Mouse (Mus musculus) liver, embryonic 14.5 days (tissue): ENCODE data around the gene Dnajb6. TPM values are rescaled to one million over a fixed set of nuclear protein-coding genes. Genes with fewer than 3 reads are reported as not detected.
"Not testable (repeated sequence)": the region's sequence is repeated elsewhere in the genome, so short reads cannot be mapped to it uniquely, and the experiment has no call there.

Source experiments
- ATAC-seq: fragments of 200-750 bp; cut with Nextera tagmentation; 2 replicates; pipeline ENCODE4 v1.8.0; 2017; ENCODE audit warnings: moderate number of reproducible peaks, mild to moderate bottlenecking, moderate library complexity; ENCODE audit not compliant: insufficient read depth
- DNase-seq, 3 experiments: peaks; one replicate each; pipeline ENCODE4 v3.0.0-alpha.2; 2012 to 2013; ENCODE audit warnings: low read depth in 3 of 3, low spot score in 3 of 3
- H3K27ac ChIP-seq: fragments of 300-500 bp; sonication (generic); 2 replicates; pipeline ENCODE4 v1.5.1; 2014; ENCODE audit warnings: moderate library complexity, mild to moderate bottlenecking, control low read depth, inconsistent platforms
- H3K27me3 ChIP-seq: fragments of 300-500 bp; sonication (generic); 2 replicates; pipeline ENCODE4 v1.6.1; 2014; ENCODE audit warnings: mild to moderate bottlenecking, low read length, moderate library complexity; ENCODE audit not compliant: control insufficient read depth, insufficient read depth
- H3K36me3 ChIP-seq: fragments of 300-500 bp; sonication (generic); replicated peaks from 2 replicates; pipeline ENCODE4 v1.6.1; 2014; ENCODE audit warnings: low read depth; ENCODE audit not compliant: control insufficient read depth, insufficient read depth
- H3K4me1 ChIP-seq, 2 experiments: fragments of 200-500 bp in 1 of 2; fragments of 300-500 bp in 1 of 2; sonication (generic) in 1 of 2; replicated peaks; 2 replicates each; pipeline ENCODE4 v1.6.1; 2012 to 2014; ENCODE audit warnings: antibody characterized with exemption in 1 of 2, inconsistent platforms in 1 of 2, low read length in 1 of 2; ENCODE audit not compliant: control insufficient read depth in 2 of 2, insufficient read depth in 2 of 2
- H3K4me2 ChIP-seq: fragments of 300-500 bp; sonication (generic); 2 replicates; pipeline ENCODE4 v1.6.1; 2014; ENCODE audit warnings: low read depth, mild to moderate bottlenecking, control low read depth, moderate library complexity
- H3K4me3 ChIP-seq, 2 experiments: fragments of 200-500 bp in 1 of 2; fragments of 300-500 bp in 1 of 2; sonication (generic) in 1 of 2; 2 replicates each; pipeline ENCODE4 v1.5.1; 2012 to 2014; ENCODE audit warnings: low read depth in 2 of 2, low read length in 2 of 2, mild to moderate bottlenecking in 2 of 2, control low read depth in 1 of 2, inconsistent platforms in 1 of 2, moderate library complexity in 1 of 2; ENCODE audit not compliant: insufficient read depth in 1 of 2
- H3K9ac ChIP-seq: fragments of 300-500 bp; sonication (generic); replicated peaks from 2 replicates; pipeline ENCODE4 v1.6.1; 2014; ENCODE audit warnings: mild to moderate bottlenecking, control low read depth, moderate library complexity
- H3K9me3 ChIP-seq: fragments of 300-500 bp; sonication (generic); 2 replicates; pipeline ENCODE4 v1.6.1; 2016; ENCODE audit warnings: low read length, mixed read lengths; ENCODE audit not compliant: control insufficient read depth
- CTCF ChIP-seq: IDR thresholded peaks from 2 replicates; pipeline ENCODE4 v1.5.1; 2016; ENCODE audit warnings: antibody characterized with exemption, low read depth, control low read depth
- EP300 ChIP-seq: IDR thresholded peaks from 2 replicates; pipeline ENCODE4 v1.6.1; 2016; ENCODE audit warnings: antibody characterized with exemption, low read depth
- WGBS: fragments of 180-500 bp; shearing (Covaris S2); extraction: QIAGEN DNeasy Blood & Tissue Kit; methylation state at CpG from one replicate; pipeline ENCODE4 v1.1.7; 2014; ENCODE audit not compliant: insufficient replicate concordance; 5-methylcytosine and 5-hydroxymethylcytosine counted together
- polyA plus RNA-seq, 2 experiments: library from polyadenylated mRNA; depleted of rRNA in 1 of 2; stranded (reverse) in 1 of 2; unstranded in 1 of 2; fragments of >200 nt; fragmentation: Nextera tagmentation in 1 of 2; extraction: Ambion mirVana in 1 of 2; gene quantifications; 2 replicates each; pipeline versions ENCODE4 v1.2.1 to v1.2.3; 2012 to 2014

Gene Dnajb6
- polyA plus RNA-seq, 2 experiments = 48.3 to 76.0 TPM

DNA sequence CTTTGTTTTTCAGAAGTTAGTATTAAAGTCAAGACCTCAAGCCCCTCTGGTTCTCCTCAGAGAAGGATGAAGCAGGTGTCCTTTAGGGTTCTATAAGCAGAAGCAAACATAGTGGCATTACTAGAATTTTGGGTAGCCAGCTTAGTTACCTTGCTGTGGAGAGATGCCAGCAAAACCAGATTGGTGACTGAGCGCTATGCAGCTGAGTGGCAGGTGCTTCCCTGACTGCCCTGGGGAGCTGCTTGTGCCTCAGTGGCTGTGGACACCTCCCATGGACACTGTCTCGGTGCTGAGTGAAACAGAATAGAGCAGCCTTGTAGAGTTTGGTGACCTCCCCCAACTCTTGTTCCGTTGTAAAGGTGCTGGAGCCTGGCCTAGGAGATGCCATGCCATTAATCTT, 46.8 kb downstream of the Dnajb6 start:
- no peak overlapping the region for H3K4me2 ChIP-seq

DNA sequence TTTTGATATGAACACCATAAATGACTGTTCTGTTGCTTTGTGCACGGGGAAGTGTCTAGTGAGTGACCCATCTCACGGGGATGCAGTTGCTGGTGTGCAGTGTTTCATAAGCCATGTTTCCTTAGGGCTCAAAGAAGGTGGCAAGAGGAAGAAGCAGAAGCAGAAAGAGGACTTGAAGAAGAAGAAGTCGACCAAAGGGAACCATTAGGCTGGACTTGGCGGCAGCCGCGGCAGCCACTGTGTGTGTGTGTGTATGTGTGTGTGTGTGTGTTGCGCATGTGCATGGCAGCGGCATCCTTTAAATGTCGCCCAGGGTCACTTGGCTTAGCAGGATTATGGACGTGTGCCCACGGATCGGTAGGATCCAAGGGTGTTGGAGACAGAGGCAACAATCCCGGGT, 49.4 kb downstream of the Dnajb6 start:
- not testable (repeated sequence) for H3K4me1 ChIP-seq, H3K4me2 ChIP-seq, H3K9me3 ChIP-seq, ATAC-seq, H3K36me3 ChIP-seq, H3K4me3 ChIP-seq, H3K27ac ChIP-seq, DNase-seq, H3K27me3 ChIP-seq, H3K9ac ChIP-seq
- WGBS = 76% methylated on average over 9 of the region's 13 CpGs

More for the DNA sequence above, 46.8 kb downstream of the Dnajb6 start:
- H3K4me3 ChIP-seq = no peak overlapping the region
- WGBS = 93% methylated on average over 3 of the region's 3 CpGs
- ATAC-seq = no peak
- DNase-seq = no peak
- H3K4me1 ChIP-seq = no peaks in the 10 kb centered on the region
- H3K27ac ChIP-seq = no peak overlapping the region
- H3K9me3 ChIP-seq = no peaks in the 10 kb centered on the region
- no peak for TF ChIP-seq CTCF
- TF ChIP-seq EP300 = no peak
- H3K36me3 ChIP-seq = no peaks in the 10 kb centered on the region; the same call in 1 of the 2 replicates
- H3K9ac ChIP-seq = no peak overlapping the region
- H3K27me3 ChIP-seq = no peaks in the 10 kb centered on the region

DNA sequence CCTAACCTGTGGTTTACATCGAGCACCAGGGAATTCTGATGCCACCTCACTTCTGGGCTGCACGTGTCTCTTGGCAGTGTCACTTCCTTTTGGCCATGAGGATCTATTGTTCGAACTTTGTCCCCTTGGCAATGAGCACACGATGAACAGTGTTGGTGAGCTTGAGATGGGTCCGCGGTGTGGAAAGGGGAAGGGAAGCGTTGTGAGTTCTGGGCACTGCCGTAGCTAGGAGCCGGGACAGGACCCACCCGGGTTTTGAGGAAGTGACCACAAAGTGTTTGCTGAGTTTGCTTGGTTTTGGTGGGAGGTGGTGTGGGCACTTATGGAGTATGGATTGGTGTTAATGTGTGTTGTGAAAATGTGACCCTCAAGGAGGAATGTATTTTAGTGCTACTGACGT, 50.5 kb downstream of the Dnajb6 start:
- H3K4me1 ChIP-seq, H3K27me3 ChIP-seq, DNase-seq, H3K9ac ChIP-seq, H3K9me3 ChIP-seq, H3K4me3 ChIP-seq, ATAC-seq, H3K36me3 ChIP-seq, H3K4me2 ChIP-seq, H3K27ac ChIP-seq: not testable (repeated sequence)
- WGBS = 78% methylated on average over 1 of the region's 11 CpGs

DNA sequence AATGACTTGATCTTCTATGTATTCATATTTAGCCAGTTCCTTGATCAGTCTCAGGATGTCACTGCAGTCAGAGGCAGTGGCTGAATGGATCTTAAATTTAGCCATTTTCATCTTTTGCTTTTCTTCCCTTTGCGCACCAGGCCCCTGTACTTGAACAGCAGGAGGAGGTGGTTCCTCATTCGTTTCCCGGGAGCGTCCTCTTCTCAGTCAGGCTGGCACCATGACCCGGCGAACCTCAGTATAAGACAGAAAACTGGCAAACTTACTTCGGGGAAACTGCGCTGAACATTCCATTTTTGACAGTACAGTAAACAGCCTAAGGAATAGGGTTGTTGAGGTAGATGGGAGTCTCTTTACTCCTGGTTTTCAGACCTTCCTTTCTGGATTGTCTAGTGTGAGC, 59.4 kb downstream of the Dnajb6 start:
- not testable (repeated sequence) for H3K4me1 ChIP-seq, H3K4me3 ChIP-seq, H3K9me3 ChIP-seq, H3K9ac ChIP-seq, H3K4me2 ChIP-seq, ATAC-seq, H3K36me3 ChIP-seq, H3K27ac ChIP-seq, H3K27me3 ChIP-seq, DNase-seq
- WGBS = 70% methylated on average over 5 of the region's 8 CpGs

DNA sequence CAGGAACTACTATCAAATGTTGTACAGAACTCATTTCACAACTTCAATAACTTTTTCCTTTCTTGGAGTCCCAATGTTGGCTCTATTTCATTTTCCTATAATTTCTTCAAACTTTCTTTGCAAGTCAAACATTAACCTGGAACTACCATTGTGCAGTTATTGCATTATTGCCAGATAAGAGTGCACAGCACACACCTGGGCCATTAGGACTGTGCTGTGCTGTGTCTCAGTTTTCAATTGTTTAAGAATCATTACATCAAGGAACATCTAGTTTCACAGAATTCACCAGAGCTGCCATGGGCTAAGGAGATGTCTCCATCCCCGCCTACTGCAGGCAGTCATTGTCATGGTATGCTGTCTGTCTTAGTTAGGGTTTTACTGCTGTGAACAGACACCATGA, 73.5 kb downstream of the Dnajb6 start:
- no peak for TF ChIP-seq EP300
- Histone ChIP-seq H3K27me3 (no peaks in the 10 kb centered on the region), H3K36me3 (no peaks in the 10 kb centered on the region), H3K27ac (no peak overlapping the region), H3K9ac (no peak overlapping the region), H3K4me2 (no peak overlapping the region), H3K9me3 (no peaks in the 10 kb centered on the region), H3K4me1 (no peaks in the 10 kb centered on the region), H3K4me3 (no peak overlapping the region)
- no peak for ATAC-seq
- no peak for DNase-seq
- 49% methylated on average over 1 of the region's 1 CpGs for WGBS

DNA sequence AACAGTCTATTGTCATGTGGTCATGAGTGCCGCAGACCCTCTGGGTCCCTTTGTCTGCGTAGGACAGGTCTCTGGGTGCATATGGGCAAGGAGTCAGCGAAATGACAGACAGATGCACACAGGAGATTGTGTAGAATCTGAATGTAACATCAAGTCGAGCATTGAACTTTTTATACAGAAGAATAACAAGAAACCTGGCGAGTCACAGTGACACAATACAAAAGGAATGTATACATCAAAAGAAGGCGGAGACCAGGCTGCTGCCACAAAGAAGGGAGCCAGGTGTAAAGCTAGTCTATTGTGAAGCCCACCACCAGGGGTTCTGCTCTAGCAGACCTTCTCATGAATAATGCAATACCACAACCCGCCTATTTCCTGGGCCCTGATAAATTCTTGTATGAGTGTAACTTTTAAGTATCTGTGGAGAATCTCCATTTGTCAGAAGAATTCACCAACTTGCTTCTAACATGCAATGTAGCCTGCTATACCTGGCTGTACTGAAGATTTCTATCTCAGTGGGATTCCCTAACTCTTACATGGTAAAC, 76.0 kb downstream of the Dnajb6 start:
- WGBS = 71% methylated on average over 7 of the region's 7 CpGs
- not testable (repeated sequence) for ATAC-seq

More for the DNA sequence above, 76.0 kb downstream of the Dnajb6 start:
- H3K4me2 ChIP-seq, H3K27me3 ChIP-seq, H3K9ac ChIP-seq, H3K36me3 ChIP-seq, H3K4me1 ChIP-seq, H3K4me3 ChIP-seq, DNase-seq, H3K9me3 ChIP-seq, H3K27ac ChIP-seq: not testable (repeated sequence)
